Mouse (Mus musculus) intestine, embryonic 16.5 days (tissue): Measurements from ENCODE around the gene Nde1. TPM values are rescaled to one million over a fixed set of nuclear protein-coding genes. Genes with fewer than 3 reads are reported as not detected.

ENCODE experiments used
- ATAC-seq: fragments of 200-750 bp; cut with Nextera tagmentation; 2 replicates; pipeline ENCODE4 v1.8.0; 2017; ENCODE audit warnings: moderate TSS enrichment, moderate library complexity
- H3K27ac ChIP-seq: fragments of 300-500 bp; sonication (generic); 2 replicates; pipeline ENCODE4 v1.5.1; 2014; ENCODE audit warnings: mild to moderate bottlenecking, low read length
- H3K27me3 ChIP-seq: fragments of 300-500 bp; sonication (generic); replicated peaks from 2 replicates; pipeline ENCODE4 v1.6.1; 2014; ENCODE audit warnings: low read length, control low read depth, mixed read lengths; ENCODE audit not compliant: control insufficient read depth, insufficient read depth
- H3K36me3 ChIP-seq: fragments of 300-500 bp; sonication (generic); 2 replicates; pipeline ENCODE4 v1.6.1; 2014; ENCODE audit warnings: low read length, control low read depth; ENCODE audit not compliant: control insufficient read depth, insufficient read depth
- H3K4me1 ChIP-seq: fragments of 300-500 bp; sonication (generic); 2 replicates; pipeline ENCODE4 v1.6.1; 2014; ENCODE audit warnings: low read length, control low read depth, mixed read lengths; ENCODE audit not compliant: control insufficient read depth, insufficient read depth
- H3K4me2 ChIP-seq: fragments of 300-500 bp; sonication (generic); 2 replicates; pipeline ENCODE4 v1.6.1; 2014; ENCODE audit warnings: low read depth, low read length, control low read depth
- H3K4me3 ChIP-seq: fragments of 300-500 bp; sonication (generic); 2 replicates; pipeline ENCODE4 v1.5.1; 2014; ENCODE audit warnings: mild to moderate bottlenecking, low read length
- H3K9ac ChIP-seq: fragments of 300-500 bp; sonication (generic); 2 replicates; pipeline ENCODE4 v1.6.1; 2014; ENCODE audit warnings: low read depth, low read length
- H3K9me3 ChIP-seq: fragments of 300-500 bp; sonication (generic); 2 replicates; pipeline ENCODE4 v1.6.1; 2016; ENCODE audit warnings: low read length, control low read depth; ENCODE audit not compliant: control insufficient read depth
- WGBS: fragments of 180-500 bp; shearing (Covaris S2); extraction: QIAGEN DNeasy Blood & Tissue Kit; methylation state at CpG from one replicate; pipeline ENCODE4 v1.1.7; 2014; 5-methylcytosine and 5-hydroxymethylcytosine counted together
- polyA plus RNA-seq: library from polyadenylated mRNA; unstranded; fragments of >200 nt; fragmentation: Nextera tagmentation; extraction: Ambion mirVana; gene quantifications from 2 replicates; pipeline ENCODE4 v1.2.1, GENCODE M21; 2015

Gene Nde1
- polyA plus RNA-seq, 1 experiment from 2014 or later = 65.8 TPM

DNA sequence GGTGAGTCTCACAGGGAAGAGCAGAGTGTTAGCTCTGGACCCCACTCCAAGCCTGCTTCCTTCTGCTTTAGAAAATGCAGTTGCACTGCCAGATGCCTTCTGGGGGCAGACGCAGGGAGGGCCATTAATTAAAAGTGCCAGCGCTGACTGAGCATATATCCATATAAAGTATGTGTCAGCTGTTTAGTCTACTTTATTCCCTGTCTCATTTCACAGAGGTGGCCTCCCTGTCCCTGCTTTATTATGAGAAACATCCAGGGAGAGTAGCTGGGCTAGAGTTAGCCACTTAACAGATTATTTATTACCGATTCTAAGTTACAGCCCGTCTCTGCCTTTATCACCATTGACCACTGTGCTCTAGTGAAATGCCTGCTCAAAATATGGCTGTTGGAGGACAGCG lies 19.3 kb downstream of the Nde1 start:
- WGBS = 75% methylated on average over 5 of the region's 5 CpGs
- Histone ChIP-seq H3K4me2 (no peak overlapping the region), H3K4me3 (no peak overlapping the region), H3K27ac (no peak overlapping the region), H3K27me3 (no peaks in the 10 kb centered on the region), H3K9me3 (no peaks in the 10 kb centered on the region), H3K9ac (no peak overlapping the region), H3K4me1 (no peaks in the 10 kb centered on the region), H3K36me3 (peaks cover 26% of the 10 kb centered on the region)
- ATAC-seq = no peak

DNA sequence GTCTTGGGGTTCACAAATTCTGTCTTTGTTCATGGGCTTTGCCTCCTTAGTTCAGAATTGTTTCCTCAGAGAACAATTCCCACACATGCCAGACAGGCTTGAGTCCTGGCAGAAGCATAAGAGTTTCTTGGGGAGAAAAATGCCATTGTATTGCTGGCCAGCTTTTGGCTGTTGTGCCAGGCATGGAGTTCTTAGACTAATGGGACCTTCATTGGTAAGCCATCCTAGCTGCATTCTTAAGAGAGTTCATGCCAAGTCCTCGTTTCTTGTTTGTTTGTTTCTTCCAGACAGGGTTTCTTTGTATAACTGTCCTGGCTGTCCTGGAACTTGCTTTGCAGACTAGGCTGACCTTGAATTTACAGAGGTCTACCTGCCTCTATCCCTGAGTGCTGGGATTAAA lies 20.8 kb downstream of the Nde1 start:
- Histone ChIP-seq H3K9ac (no peak overlapping the region), H3K4me2 (no peak overlapping the region), H3K9me3 (no peaks in the 10 kb centered on the region), H3K27me3 (no peaks in the 10 kb centered on the region), H3K4me3 (no peak overlapping the region), H3K27ac (no peak overlapping the region), H3K36me3 (peaks cover 27% of the 10 kb centered on the region), H3K4me1 (no peaks in the 10 kb centered on the region)
- no peak for ATAC-seq
- 78% methylated on average over 1 of the region's 1 CpGs for WGBS

DNA sequence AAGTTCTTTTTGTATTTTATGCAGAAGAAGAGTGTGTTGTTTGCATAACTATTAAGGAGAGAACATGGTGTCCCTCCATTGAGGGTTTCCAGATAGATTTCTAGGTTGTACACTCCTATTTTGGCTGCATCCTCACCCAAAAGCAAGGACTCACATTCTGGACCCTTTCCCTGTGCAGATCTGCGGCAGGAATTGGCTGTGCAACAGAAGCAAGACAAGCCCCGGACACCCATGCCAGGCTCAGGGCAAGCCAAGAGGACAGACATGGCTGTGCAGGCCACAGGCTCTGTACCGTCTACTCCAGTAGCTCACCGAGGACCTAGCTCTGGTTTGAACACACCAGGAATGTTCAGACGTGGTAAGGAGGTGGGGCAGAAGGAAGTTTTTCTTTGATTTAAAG lies 22.4 kb downstream of the Nde1 start:
- WGBS = 98% methylated on average over 5 of the region's 5 CpGs
- no peaks in the 10 kb centered on the region for H3K4me1 ChIP-seq
- no peak for ATAC-seq
- H3K36me3 ChIP-seq = peaks cover 27% of the 10 kb centered on the region
- H3K27ac ChIP-seq = no peak overlapping the region
- H3K4me2 ChIP-seq = no peak overlapping the region
- H3K9ac ChIP-seq = no peak overlapping the region
- no peak overlapping the region for H3K4me3 ChIP-seq
- H3K27me3 ChIP-seq = no peaks in the 10 kb centered on the region
- no peaks in the 10 kb centered on the region for H3K9me3 ChIP-seq

DNA sequence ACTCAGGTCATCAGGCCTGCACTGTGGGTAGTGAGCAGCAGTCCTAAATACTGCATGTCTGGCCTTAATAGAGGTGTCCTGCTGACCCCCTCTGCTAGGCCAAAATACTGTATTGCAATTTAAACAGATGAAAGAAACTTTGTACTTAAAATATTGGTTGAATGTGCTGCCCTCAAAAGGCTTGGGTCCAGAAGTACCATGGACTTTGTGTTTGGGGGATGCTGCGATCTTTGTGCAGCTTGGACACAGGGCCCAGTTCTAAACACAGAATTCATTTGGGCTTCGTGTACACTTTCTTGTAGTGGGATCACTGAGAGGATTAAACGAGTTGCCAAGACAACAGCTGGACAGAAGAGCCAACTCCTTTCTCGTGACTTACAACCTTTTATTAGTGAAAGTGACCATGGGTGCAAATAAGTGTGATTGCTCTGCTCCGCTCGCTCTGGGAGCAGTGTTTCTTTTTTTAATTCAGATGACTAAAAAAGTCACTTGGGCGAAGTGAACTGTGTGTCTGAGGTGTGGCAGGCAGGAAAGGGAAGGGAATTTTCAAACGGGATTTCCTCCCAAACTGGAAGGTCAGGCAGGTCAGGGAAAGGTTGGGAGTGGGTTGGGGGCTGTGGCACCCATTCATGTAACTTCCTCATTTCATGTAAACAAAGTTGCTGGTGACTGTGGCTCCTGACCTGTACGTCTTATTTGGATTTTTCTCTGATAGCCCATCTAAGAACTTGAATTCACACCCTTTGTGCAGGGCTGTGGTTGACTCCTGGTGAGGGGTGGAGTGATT lies 31.3 kb downstream of the Nde1 start:
- 60% methylated on average over 9 of the region's 9 CpGs for WGBS
- no peak overlapping the region for H3K27ac ChIP-seq
- ATAC-seq = no peak

DNA sequence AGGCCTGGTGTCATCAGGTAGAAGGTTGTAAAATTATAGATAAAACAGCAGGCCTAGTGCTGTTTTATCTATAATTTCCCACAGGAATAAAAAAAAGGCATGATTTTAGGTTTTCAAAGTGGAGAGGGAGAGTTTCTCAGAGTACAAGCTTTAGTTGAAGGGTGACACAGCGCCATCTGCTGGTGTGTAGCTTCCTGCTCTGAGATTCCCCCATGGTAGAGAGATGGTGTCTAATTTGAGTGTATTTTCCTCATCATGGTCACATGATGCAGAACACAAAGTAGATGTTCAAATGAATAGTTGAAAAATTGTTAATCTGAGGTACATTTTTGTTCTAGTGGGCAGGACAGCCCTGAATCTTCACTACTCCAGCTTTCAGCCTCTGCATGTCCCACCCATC lies 32.4 kb downstream of the Nde1 start:
- H3K4me3 ChIP-seq = no peak overlapping the region
- H3K9me3 ChIP-seq = no peaks in the 10 kb centered on the region
- H3K27ac ChIP-seq = no peak overlapping the region
- 36% methylated on average over 1 of the region's 1 CpGs for whole genome bisulfite sequencing
- H3K4me1 ChIP-seq = no peaks in the 10 kb centered on the region
- H3K36me3 ChIP-seq = 0 out of 2 replicates have a peak, but pooled peaks cover 4% of the 10 kb centered on the region
- H3K4me2 ChIP-seq = no peak overlapping the region
- no peak overlapping the region for H3K9ac ChIP-seq
- no peak for ATAC-seq
- H3K27me3 ChIP-seq = no peaks in the 10 kb centered on the region

More for the DNA sequence above, 31.3 kb downstream of the Nde1 start:
- H3K27me3 ChIP-seq = no peaks in the 10 kb centered on the region
- H3K9ac ChIP-seq = no peak overlapping the region
- no peaks in the 10 kb centered on the region for H3K4me1 ChIP-seq
- no peak overlapping the region for H3K4me3 ChIP-seq
- H3K4me2 ChIP-seq = no peak overlapping the region
- no peaks in the 10 kb centered on the region for H3K9me3 ChIP-seq
- H3K36me3 ChIP-seq = 0 out of 2 replicates have a peak, but pooled peaks cover 5% of the 10 kb centered on the region

DNA sequence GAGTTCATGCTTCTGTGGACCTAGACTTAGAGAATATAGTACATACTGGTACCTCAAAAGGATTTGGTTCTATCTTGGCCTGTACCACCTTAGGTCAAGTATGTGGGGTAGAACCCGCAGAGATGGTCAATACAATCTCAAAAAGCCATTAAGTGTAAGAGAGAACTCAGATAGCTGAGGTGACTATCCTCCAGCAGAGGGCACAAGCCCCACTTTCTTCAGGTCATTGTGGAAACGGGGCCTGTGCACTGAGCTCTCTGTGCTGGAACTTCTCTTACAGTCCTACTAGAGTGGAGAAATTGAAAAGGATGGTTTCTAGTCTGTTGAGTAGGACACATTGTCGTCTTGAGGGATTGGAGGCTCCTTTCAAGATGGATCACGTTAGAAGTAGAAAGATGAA lies 35.7 kb downstream of the Nde1 start:
- Histone ChIP-seq H3K4me1 (no peaks in the 10 kb centered on the region), H3K36me3 (no peaks in the 10 kb centered on the region), H3K27me3 (no peaks in the 10 kb centered on the region), H3K27ac (no peak overlapping the region), H3K9me3 (no peaks in the 10 kb centered on the region), H3K9ac (no peak overlapping the region), H3K4me2 (no peak overlapping the region), H3K4me3 (no peak overlapping the region)
- ATAC-seq = no peak
- 78% methylated on average over 4 of the region's 4 CpGs for WGBS

DNA sequence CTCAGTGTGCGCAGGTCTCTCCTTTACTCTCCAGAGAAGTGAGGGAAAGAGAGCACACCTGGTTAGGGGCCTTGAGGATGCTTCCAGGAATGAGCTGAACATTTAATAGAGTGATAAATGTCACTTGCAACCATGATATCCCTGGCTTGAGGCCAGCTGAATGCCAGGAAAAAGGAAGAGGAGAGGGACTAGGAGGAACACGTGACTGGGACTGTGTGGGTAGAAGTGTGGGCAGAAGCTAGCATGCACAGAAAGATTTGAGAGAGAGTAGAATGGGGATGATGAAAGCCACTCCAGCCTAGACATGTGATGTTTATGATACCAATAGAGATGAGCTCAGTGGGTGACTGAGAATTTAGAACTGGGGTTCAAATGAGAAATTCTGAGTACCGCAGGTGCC lies 52.1 kb downstream of the Nde1 start:
- Histone ChIP-seq H3K9ac (no peak overlapping the region), H3K4me1 (no peaks in the 10 kb centered on the region), H3K27ac (no peak overlapping the region), H3K36me3 (no peaks in the 10 kb centered on the region), H3K4me2 (no peak overlapping the region), H3K27me3 (no peaks in the 10 kb centered on the region), H3K9me3 (no peaks in the 10 kb centered on the region), H3K4me3 (no peak overlapping the region)
- WGBS = 89% methylated on average over 3 of the region's 3 CpGs
- ATAC-seq = no peak

DNA sequence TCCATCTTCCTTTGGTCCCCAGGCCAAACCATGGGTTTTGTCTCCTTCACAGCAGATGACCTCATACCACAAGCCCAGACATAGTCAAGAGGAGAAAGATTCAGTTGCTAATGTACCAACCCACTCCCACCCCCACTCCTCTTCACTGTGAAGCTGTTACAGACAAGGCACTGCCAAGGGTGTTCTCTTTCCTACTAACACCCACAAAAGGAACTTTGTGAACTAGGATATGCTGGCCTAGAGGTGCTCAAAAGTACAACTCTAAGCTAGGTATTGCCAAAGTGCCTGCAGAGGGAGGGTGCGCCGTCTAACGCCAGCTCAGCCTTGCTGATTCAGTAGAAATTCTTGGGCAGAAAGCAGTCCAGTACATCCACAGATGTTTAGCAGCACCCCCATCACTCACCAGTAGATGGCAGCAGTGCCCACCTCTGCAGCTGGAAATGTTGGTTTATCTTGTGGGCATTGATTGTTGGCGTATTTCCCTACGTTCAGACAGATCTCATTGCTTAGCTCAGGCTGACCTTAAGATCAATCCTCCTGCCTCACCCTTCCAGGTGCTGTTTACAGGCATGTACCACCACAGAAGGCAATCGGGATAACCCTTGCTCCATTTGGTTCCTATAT lies 74.1 kb downstream of the Nde1 start:
- no peaks in the 10 kb centered on the region for H3K36me3 ChIP-seq
- H3K4me2 ChIP-seq = no peak overlapping the region
- H3K4me1 ChIP-seq = no peaks in the 10 kb centered on the region
- H3K4me3 ChIP-seq = no peak overlapping the region
- 22% methylated on average over 6 of the region's 6 CpGs for WGBS
- peak; percentile 46; the same call in 1 of the 2 replicates for ATAC-seq
- no peaks in the 10 kb centered on the region for H3K27me3 ChIP-seq
- H3K9me3 ChIP-seq = no peaks in the 10 kb centered on the region
- H3K27ac ChIP-seq = no peak overlapping the region
- H3K9ac ChIP-seq = no peak overlapping the region

DNA sequence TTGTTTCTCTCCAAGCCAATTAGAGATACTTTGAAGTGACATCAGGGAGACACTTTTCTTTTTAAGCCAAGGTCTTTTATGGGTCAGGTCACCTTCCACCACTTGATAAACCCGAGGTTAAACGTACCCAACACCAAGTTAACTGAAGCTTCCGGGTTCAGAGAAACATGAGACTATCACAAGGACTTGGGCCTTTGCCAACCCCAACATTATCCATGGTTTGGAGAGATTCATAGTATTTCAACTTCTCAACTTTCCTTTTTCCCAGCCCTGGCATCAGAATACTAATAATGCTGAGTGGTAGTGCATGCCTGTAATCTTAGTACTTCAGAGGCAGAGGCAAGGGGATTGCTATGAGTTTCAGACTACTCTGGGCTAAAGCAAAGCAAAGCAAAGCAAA lies 79.0 kb downstream of the Nde1 start:
- H3K36me3 ChIP-seq = no peaks in the 10 kb centered on the region
- H3K4me3 ChIP-seq = no peak overlapping the region
- H3K9ac ChIP-seq = no peak overlapping the region
- H3K27ac ChIP-seq = no peak overlapping the region
- no peak overlapping the region for H3K4me2 ChIP-seq
- no peak for ATAC-seq
- no peaks in the 10 kb centered on the region for H3K27me3 ChIP-seq
- H3K4me1 ChIP-seq = no peaks in the 10 kb centered on the region
- H3K9me3 ChIP-seq = no peaks in the 10 kb centered on the region
- 75% methylated on average over 3 of the region's 3 CpGs for WGBS
